Mouse (Mus musculus) spleen, adult 18-20 months (tissue): ENCODE data around the gene Alk.

Source experiments
- DNase-seq, 2 experiments: peaks; one replicate each; pipeline ENCODE4 v3.0.0; 2022; ENCODE audit warnings: mixed read lengths in 2 of 2

Gene Alk

DNA sequence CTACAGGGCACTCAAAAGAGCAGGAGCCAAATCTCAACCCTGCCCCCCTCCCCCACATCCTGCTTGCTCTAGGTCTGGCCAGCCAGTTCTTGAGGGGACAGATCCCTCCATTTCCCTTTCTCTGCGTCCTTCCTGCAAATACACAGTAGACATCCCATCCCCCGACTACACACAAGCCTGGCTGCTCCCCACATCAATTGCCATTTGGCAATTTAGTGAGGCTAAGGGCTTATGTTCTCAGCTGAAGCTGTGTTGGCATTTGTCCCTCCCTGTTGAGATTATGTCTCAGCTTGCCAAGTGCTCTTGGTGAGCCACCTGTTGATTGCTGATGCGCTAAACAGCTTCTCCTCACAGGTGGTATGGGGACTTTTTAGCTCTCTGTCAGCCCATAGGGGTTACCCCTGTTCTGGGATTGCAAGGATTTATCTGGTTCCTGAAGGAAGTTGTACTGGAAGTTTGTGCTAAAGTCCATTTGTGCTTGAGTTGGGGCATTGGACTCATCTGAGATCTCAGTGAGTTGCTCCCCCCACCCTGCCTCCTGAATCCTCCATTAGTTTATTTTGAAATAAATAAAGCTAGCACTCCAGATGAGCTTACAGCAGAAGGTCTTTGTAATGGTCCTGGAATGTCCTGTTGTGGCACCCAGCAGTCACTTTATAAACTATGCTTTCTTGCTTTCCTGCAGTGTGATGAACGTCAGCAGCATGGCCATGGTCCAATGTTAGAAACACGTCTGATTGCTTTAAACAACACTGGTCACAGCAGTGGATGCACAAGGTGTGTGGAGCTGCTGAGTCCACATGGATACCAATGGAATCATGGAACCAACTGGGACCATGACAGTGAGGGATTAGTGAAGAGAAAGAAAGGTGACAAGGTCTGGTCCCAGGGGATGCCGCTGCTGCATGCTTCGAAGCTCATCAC lies 353.7 kb downstream of the Alk start:
- no peak for DNase-seq

- peak in 1 of 2 experiments; percentile 30 for DNase-seq
Measured at GRCm38 (mm10) chr17:72242036-72242435, 362.4 kb downstream of the Alk start.

DNA sequence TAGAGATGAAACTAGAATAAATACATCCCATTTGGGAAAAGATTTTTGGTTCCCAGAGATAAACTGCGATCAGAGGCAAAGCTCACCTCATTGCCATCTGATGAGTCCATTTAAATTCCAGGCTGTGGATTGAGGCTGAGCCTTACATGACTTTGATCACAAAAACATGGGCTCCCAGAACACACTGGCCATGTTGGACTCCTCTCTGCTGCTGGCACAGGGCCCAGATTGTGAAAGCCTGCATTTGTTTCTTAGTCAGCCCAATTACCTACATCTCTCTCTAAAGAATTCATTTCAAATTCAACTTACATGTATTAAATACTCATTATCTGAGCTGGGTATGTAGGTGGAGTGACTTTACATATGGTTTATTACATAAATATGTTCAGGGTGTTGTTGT lies 367.1 kb downstream of the Alk start:
- DNase-seq, result no peak

GRCm38 (mm10) chr17:72230891-72231290 lies 373.5 kb downstream of the Alk start:
- no peak for DNase-seq

GRCm38 (mm10) chr17:72218816-72219215 lies 385.6 kb downstream of the Alk start:
- DNase-seq, result no peak

GRCm38 (mm10) chr17:72197576-72197975 lies 406.9 kb downstream of the Alk start:
- no peak for DNase-seq

- no peak for DNase-seq
Measured at GRCm38 (mm10) chr17:72194976-72195650, 409.3 kb downstream of the Alk start.

DNA sequence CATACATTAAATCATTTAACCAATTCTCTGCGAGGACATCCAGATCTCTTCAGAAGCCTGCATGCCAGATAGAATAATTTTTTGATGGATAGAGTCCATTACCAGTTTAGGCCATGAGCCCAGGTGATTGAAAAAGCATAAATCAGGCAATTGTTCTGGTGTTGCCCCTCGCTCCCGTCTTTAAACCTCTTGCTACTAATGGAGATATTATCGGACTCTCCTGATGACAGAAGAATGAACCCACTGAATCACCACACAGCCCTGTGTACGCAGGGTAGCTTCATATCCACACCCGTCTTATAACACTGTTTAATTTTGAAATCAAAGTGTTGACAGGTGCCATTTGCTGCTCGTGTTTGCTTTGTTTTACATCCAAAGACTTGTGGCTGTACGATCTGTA lies 413.9 kb downstream of the Alk start:
- DNase-seq, result no peak

DNA sequence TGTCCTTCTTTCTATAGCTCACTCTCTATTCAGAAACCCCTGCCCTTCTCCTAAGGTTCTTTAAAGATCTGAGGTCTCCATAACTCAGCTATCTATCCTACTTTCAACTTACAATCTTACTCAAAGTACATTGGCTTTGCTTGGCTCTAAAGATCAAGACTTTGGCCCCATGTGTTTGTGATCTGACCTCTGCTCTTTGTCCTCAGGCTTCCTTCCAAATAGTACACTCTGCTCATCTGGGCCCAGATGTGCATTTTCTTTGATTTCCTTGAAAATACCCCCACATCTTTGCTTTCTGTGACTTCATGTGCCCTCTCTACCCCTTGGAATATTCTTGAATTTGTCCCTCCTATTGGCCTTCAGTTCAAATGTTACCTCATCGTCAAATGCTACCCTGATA lies 417.4 kb downstream of the Alk start:
- DNase-seq, result no peak

- no peak for DNase-seq
Measured at GRCm38 (mm10) chr17:72182414-72182813, 422.0 kb downstream of the Alk start.

- no peak for DNase-seq
Measured at GRCm38 (mm10) chr17:72180200-72180599, 424.2 kb downstream of the Alk start.

DNA sequence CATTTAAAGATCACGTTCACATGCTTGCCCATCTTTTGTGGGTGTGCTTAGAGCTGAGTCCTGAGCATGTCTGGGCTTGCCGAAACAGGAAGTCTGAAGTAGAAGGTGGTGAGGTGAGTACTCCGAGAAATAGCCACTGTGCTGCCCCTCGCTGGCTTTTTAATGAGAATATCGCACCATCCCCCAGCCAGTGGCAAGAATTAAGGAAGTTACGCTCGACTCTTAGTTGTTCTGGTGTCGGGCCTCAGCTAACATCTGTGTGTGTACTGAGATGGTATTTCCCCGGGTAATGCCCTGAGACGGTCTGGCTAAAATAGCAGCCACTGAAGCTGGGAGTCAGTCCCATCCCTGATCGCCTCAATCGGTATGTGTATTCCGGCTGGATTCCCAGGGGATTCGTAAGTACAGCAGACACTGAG lies 424.7 kb downstream of the Alk start:
- DNase-seq, result peak in 1 of 2 experiments; percentile 3

- no peak for DNase-seq
Measured at GRCm38 (mm10) chr17:72173778-72174177, 430.6 kb downstream of the Alk start.

GRCm38 (mm10) chr17:72168152-72168551 lies 436.3 kb downstream of the Alk start:
- DNase-seq, result no peak

DNA sequence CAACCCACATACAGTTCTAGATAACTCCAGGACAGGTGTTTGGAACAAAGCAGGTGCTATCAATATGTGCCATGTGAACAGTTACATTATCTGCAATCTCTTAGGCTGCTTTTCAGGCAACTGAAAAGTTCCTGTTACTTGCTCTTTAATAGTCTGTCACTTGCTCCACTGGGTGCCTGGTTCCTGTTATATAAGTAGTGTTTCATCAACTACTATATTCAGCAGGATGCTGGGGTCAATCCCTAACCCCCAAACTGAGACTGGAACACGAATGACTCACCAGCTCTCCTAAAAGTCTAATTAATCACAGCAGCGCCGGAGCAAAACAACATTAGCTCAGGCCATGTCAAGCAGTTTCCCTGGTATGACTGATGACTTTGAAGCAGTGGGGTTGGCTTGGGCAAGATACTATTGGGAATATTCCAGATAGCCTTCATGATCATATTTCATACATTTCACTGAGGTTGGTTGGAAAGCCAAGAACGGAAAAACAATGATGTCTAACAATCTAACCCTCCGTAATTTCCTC lies 445.5 kb downstream of the Alk start:
- DNase-seq, result no peak

GRCm38 (mm10) chr17:72157830-72158629 lies 446.4 kb downstream of the Alk start:
- no peak for DNase-seq

GRCm38 (mm10) chr17:72153038-72153437 lies 451.4 kb downstream of the Alk start:
- DNase-seq, result no peak

DNA sequence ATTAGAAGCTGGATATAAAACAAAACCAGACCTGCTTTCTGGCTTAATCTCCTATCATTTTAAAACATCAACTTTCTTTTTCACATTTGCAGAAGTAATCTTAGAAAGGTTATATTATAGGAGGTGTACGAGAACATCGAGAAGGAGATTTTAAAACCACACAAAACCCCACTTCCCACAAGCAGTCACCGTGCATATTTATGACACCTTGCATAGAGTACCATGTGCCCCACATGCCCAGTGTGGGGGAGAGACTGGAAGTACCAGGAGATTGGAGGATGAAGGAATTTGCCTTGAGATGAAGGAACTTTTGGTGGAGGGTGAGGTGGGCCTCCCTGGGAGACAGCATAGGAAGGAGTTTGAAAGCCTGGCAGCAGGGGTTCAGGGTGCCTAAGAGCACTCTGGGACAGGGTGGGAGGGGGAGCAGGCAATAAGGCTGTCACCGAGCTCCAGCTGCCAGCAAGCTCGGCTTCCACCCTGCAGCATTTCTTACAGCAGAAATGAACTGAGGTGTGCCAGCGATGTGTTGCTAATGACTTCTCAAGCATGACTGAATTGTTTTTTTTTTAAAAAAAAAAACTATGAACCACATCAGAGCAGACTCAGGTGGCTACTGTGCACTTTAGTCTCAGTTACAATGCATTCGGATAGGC lies 459.4 kb downstream of the Alk start:
- no peak for DNase-seq

DNA sequence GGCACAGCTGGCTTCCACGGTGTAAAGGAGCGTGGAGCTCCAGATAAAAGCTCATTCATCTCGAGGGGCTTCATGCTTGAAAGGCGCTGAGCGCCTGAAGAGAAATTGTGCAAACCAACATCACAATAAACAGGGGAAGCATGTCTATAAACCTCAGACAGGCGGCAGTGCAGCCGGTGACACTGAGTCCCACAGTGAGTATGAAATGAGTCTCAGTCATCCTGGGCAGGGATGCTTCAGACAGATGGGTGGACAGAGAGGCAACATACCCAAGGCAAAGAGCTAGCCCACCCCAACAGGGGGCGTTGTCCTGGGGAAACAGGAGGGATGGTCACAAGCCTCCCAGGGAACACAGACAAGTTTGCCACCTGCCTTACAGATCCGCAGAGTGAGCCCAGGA lies 460.0 kb downstream of the Alk start:
- no peak for DNase-seq

GRCm38 (mm10) chr17:72132140-72132911 lies 472.1 kb downstream of the Alk start:
- no peak for DNase-seq

DNA sequence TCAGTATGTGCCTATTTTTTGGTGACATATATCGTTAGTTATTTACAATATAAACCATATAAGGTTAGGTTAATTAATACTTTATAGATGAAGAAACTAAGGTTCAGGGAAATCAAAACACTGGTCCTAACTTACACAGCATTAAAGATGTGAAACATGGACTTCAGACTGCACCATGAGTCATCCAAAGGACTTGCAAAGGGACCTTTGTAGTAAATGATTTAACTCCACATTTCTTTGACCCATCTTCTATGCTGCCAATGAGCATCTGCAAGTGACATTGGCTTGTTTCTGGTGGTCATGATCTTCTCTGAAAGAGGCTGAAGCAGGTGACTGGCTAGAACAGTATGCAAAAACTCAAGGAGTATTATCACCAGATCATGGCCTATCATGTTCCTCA lies 482.8 kb downstream of the Alk start:
- no peak for DNase-seq

DNA sequence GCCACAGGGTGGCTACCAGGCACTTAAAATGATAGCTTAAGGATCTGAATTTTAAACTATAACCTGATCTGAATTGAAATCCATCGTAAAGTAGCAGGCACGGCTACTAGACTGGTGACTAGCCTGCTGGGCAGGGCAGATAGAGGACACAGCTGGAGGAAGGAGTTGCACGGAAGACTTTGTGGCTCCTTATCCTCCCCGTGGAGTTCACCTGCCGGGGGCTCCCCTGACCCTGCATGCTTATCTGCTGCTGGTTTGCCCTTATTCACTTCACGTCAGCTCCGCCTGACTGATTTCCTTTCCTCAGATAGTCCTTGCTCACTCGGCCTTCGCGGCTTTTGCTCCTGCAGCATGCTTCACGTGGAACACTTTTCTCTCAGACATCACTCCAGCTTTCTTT lies 484.1 kb downstream of the Alk start:
- DNase-seq, result no peak
